Mouse (Mus musculus) WW6 (cell line): ENCODE data around the gene Wdr49.
"Not testable (repeated sequence)": the region's sequence is repeated elsewhere in the genome, so short reads cannot be mapped to it uniquely, and the experiment has no call there.

Source experiments
- DNase-seq: peaks from one replicate; pipeline ENCODE4 v3.0.0-alpha.2; 2013; ENCODE audit warnings: low read depth, low spot score

Wdr49 gene

GRCm38 (mm10) chr3:75301072-75301471, 180.9 kb downstream of the Wdr49 start:
- DNase-seq: no peak

- not testable (repeated sequence) for DNase-seq
These were observed 182.5 kb downstream of the Wdr49 start for GRCm38 (mm10) chr3:75299464-75299863.

GRCm38 (mm10) chr3:75297758-75298111, 184.2 kb downstream of the Wdr49 start:
- DNase-seq: no peak

GRCm38 (mm10) chr3:75297026-75297757, 184.8 kb downstream of the Wdr49 start:
- DNase-seq: no peak

- no peak for DNase-seq
These were observed 188.7 kb downstream of the Wdr49 start for GRCm38 (mm10) chr3:75293243-75293642.

GRCm38 (mm10) chr3:75277455-75277854, 204.5 kb downstream of the Wdr49 start:
- no peak for DNase-seq

GRCm38 (mm10) chr3:75276522-75276921, 205.4 kb downstream of the Wdr49 start:
- no peak for DNase-seq

GRCm38 (mm10) chr3:75275127-75275526, 206.8 kb downstream of the Wdr49 start:
- DNase-seq: no peak

GRCm38 (mm10) chr3:75269978-75270377, 212.0 kb downstream of the Wdr49 start, which contains the start of gene Serpini2:
Gene Serpini2 (minus strand): TSS chr3:75270078.
- no peak for DNase-seq

- DNase-seq: no peak
These were observed 222.6 kb downstream of the Wdr49 start for GRCm38 (mm10) chr3:75259356-75259755.
